Mouse (Mus musculus): ENCODE results near the gene Itgb8.

GRCm38 (mm10) chr12:119209384-119210072, 29.1 kb downstream of the Itgb8 start:
- no peak for TF ChIP-seq EP300 (IDR thresholded peaks at IDR 0.05; ENCODE audit: low read depth)
- no peak for TF ChIP-seq CTCF (IDR thresholded peaks at IDR 0.05; ENCODE audit: low read depth)

All from heart, postnatal 0 days (tissue).